Mouse (Mus musculus): Measurements from ENCODE around the gene Snx10. TPM values are rescaled to one million over a fixed set of nuclear protein-coding genes. Genes with fewer than 3 reads are reported as not detected.
A peak's percentile ranks its signal among the peaks of the same experiment; 100 is the strongest.

The Snx10 gene
- polyA plus RNA-seq, 1 experiment from 2014 or later: 51.3 TPM

GRCm38 (mm10) chr6:51632928-51633662 lies 109.4 kb downstream of the Snx10 start:
- H3K9ac ChIP-seq: no peak overlapping the region
- H3K4me2 ChIP-seq: no peak overlapping the region
- no peak for ATAC-seq (ENCODE audit: low FRiP score)
- H3K27ac ChIP-seq: no peak overlapping the region
- no peaks in the 10 kb centered on the region for H3K9me3 ChIP-seq
- H3K4me1 ChIP-seq (replicated peaks): peaks cover 18% of the 10 kb centered on the region
- no peak overlapping the region for H3K4me3 ChIP-seq
- H3K27me3 ChIP-seq: no peaks in the 10 kb centered on the region
- H3K36me3 ChIP-seq: no peaks in the 10 kb centered on the region
- 74% methylated on average over 4 of the region's 4 CpGs for WGBS

GRCm38 (mm10) chr6:51633663-51634362 lies 110.1 kb downstream of the Snx10 start:
- no peak overlapping the region for H3K9ac ChIP-seq
- WGBS: 67% methylated on average over 8 of the region's 8 CpGs
- H3K4me2 ChIP-seq: no peak overlapping the region
- H3K36me3 ChIP-seq: no peaks in the 10 kb centered on the region
- H3K27me3 ChIP-seq: no peaks in the 10 kb centered on the region
- no peak overlapping the region for H3K4me3 ChIP-seq
- H3K9me3 ChIP-seq: no peaks in the 10 kb centered on the region
- no peak for ATAC-seq (ENCODE audit: low FRiP score)
- no peak overlapping the region for H3K27ac ChIP-seq
- peaks cover 18% of the 10 kb centered on the region for H3K4me1 ChIP-seq (replicated peaks)

- Histone ChIP-seq H3K4me1 (replicated peaks) (peaks cover 23% of the 10 kb centered on the region), H3K27ac (peak overlapping the region; percentile 36), H3K9me3 (no peaks in the 10 kb centered on the region), H3K27me3 (no peaks in the 10 kb centered on the region), H3K4me2 (no peak overlapping the region), H3K36me3 (no peaks in the 10 kb centered on the region), H3K9ac (no peak overlapping the region), H3K4me3 (no peak overlapping the region)
- no peak for ATAC-seq (ENCODE audit: low FRiP score)
- WGBS: 69% methylated on average over 11 of the region's 11 CpGs
Measured at GRCm38 (mm10) chr6:51636019-51636568, 112.4 kb downstream of the Snx10 start.

Small RNAs within 50 kb of the gene (microRNA-seq; reads per million reads assigned to microRNA genes)
- gene Gm22914: not detected

Other genes with a start within 250 kb of the Snx10 start
- 4.0 and 5.0 TPM in 2 replicates for gene Nfe2l3, start 91.2 kb upstream of the Snx10 start, polyA plus RNA-seq (2015; fragmentation: Nextera tagmentation; extraction: Ambion mirVana)
- gene Hnrnpa2b1, start 54.0 kb upstream of the Snx10 start, polyA plus RNA-seq (2015; fragmentation: Nextera tagmentation; extraction: Ambion mirVana): 1,784 and 1,810 TPM in 2 replicates
- gene Cbx3, start 53.5 kb upstream of the Snx10 start, polyA plus RNA-seq (2015; fragmentation: Nextera tagmentation; extraction: Ambion mirVana): 517 TPM in 2 replicates

Measured in hindbrain, embryonic 13.5 days (tissue).